Mouse (Mus musculus) brain, embryonic 18.5 days (tissue): ENCODE data around the gene Vcam1.

Source experiments
- DNase-seq: peaks from one replicate; pipeline ENCODE4 v3.0.0-alpha.2; 2012; ENCODE audit warnings: low read depth, low spot score

Gene Vcam1

DNA sequence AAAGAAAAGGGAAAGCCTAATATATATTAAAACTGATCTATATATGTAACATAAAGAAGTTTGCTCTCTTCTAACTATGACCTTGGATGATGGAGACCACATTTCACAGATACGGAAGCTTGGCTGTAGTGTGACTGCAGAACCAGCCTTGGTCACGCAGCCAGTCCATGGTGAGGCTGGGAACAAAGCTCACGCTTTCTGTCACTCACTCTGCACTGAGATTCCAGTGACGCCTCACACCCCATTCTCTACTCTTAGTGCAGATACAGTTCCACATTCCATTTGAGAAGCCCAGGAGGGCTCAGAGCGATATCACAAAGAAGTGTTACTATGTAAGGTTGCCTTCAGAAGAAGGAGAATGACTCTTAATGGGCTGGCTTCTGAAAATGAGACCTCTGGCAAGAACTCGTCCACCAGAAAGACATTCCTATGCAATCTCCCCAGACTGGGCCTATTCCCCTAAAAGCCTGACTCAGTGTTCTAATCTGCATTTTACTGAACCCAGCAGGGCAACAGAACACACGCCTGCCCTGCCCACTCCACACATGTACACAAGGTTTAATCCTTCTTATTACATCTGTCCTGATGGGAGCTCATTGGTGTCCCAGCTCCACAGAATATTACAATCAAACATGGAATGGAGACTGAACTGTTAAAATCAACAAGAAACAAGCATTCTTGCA lies 2.8 kb downstream of the Vcam1 start:
- no peak for DNase-seq

DNA sequence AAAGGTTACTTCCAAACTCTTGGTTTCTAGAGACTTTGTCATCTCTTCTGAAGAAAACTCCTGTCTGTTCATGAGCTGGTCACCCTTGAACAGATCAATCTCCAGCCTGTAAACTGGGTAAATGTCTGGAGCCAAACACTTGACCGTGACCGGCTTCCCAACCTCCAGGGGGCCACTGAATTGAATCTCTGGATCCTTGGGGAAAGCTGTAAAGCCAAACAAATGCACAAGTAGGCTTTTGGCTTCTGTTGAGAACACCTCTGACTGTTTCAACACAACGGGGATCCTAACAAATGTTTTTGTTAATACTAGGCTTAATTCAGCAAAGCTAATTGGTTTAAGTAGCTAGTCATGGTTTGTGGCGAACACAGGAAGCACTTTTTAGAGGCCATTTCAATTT lies 3.4 kb downstream of the Vcam1 start:
- DNase-seq: no peak

DNA sequence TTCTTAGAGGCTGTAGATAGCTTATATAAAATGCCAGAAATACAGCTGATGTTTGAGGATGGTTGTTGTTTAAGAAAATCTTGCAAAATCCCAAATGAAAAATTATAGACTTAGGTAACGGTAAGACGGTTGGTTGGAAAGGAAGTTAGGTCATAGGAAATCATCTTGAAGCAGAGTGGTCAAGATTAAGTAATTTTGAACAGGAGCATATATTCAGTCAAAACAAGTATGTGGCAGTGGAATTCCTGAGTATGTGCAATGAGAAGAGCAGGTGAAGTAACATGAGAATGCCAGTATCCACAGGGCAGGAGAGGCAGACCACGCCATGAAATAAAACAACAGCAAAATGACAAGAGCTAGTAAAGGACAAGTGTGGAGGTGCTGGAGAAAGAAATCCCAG lies 5.7 kb downstream of the Vcam1 start:
- DNase-seq: no peak

DNA sequence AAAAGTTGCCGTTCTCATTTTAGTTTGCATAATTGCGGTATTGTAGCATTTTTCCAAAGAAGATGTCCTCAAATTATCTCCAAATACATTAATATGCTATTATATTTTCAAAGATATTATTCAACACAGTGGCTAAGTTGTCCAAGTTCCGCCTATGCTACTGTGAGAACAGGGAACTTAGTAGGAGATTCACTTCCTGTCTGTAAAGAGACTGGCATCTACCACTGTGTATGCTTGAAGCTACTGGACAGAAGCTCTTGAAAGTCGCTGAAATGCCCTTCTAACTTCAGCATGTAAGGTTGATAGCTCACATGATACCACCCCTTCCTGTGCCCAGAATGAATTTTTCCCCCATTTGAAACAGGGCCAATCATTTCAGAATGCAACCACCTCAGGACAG lies 6.8 kb downstream of the Vcam1 start:
- DNase-seq: no peak

DNA sequence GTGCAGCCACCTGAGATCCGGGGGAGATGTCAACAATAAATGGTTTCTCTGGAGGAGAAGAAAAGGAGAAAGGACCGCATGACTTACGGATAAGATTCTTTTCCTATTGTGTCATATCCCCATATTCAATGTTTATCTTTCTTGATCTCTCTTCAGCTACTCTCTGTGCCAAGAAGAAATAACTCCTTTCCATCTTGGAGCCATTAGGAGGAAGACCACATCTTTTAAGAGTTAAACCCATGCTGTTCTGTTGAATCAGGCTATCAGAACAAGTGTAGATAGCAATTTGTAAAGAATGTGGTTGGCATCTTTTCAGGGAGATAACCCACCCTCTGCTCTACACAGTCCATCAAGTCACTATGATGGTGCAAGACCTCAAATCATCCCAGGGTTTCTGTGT lies 8.5 kb downstream of the Vcam1 start:
- DNase-seq: no peak

DNA sequence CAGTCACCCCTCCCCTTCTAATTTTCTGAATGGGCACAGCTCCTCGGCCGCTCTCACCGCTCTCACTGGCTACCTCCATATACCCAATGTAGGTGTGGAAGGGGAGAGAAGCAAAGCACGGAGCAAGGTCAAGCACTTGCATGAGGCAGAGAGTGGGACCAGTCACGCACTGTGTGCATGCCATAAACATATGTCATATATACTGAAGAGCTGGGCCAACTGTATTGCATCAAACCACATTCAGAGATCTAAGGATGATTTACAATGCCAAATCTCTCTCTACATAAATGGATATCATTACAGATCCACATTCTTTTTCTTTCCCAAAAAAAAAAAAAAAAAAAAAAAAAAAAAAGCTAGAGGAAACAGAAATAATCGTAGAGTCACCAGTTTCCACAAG lies 9.1 kb downstream of the Vcam1 start:
- DNase-seq: no peak

DNA sequence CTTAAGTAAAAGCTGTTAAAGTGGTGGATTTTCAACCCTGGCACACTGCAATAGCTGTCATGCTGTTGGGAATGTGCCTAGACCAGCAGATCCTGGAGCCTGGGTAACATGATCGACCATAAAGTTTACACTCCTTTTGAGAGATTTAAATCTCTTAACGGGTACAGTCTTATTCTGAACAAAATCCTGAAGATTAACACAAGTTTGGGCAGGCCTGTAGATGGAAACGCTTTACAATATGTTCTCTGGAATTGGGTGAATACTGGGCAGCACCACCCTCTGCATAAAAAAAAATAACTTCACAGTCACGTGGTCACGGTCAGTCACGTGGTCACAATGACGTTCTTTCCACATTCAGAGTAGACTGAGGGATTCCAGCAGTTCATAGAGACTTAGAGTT lies 10.3 kb downstream of the Vcam1 start:
- no peak for DNase-seq

DNA sequence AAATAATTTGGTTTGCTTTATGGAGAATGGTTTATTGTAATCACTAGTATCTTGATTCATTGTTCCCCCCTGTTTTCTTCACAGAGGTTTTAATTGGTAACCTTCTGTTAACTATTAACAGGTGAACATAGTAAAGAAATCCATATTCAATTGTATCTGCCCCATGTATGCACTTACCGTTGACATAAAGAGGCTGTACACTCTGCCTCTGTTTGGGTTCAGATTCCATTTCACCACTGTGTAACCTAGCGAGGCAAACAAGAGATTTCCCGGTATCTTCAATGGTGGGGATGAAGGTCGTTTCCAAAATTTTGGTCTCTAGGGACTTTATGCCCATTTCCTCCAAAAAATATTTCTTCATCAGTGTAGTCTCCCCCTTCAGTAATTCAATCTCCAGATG lies 12.4 kb downstream of the Vcam1 start:
- DNase-seq: no peak

DNA sequence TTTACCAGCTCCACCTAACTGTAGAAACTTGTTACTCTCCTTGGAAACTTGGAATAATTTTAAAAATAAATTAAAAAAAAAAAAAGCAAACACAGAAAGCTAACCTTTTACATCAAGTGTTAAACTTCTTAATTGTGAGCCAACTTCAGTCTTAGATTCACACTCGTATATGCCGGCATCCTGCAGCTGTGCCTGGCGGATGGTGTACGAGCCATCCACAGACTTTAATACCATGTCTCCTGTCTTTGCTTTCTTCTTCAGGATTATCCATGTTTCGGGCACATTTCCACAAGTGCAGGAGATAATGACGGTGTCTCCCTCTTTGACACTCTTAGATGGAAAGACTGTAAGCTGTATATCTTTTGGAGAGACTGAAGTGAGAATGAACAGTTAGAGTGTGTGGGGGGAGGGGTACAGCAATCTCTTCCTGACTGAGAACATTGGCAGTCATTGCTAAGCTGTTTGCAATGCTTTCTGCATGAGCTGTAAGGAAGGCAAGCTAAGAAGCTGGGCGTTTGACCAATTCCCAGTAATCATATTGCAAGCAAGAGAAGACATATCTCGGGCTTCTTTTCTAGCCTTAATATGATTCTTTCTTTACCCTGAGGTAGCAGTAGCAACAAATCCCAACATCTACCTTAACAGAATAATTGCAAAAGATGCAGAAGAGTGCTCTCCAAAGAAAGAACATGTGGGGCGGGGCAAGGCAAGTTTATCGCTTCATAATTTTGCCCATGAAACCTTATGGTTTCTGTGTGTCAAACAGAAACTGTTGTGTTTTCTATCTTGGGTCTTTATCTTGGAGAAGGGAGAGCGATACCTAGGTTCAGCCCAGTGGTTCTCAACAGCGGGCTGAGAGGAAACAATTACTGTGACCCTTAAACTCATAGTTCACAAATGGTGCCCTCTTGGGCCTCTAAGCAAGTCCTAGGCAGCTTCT lies 15.0 kb downstream of the Vcam1 start:
- no peak for DNase-seq

DNA sequence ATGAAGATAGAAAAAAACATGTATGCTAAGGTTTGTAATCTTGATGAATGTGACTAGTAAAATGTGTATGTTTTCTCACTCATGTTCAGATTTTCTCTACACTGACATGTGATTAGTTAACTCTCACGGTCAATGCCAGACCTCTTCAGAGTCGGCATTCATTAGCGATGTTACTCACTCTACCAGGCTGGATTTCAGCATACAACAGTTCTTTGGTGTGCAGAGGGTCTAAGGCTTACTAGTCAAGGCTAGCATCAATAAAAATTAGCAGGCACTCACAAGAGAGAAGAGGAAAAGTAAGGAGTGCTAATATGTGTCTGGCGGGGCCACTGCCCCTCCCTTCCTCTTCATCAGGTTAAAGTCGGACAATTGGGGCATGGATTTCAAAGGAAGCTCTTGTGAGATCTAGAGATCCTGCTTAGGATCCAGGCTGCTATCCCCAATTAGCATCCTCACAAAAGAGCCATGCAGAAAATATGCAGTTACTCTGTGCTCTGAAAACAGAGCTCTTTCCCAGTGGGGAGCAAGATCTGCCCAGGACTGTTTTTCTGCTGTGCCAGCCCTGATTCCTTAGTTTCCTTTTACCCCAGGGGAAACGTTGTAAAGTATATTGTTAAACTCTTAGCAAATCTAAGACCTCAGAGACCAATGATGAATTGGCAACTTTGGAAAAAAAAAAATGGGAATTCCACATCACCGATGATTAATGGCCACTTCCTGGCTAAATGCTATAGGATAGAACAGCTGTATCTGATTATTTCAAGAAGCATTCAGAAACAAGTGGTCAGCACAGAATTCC lies 15.8 kb downstream of the Vcam1 start:
- no peak for DNase-seq

DNA sequence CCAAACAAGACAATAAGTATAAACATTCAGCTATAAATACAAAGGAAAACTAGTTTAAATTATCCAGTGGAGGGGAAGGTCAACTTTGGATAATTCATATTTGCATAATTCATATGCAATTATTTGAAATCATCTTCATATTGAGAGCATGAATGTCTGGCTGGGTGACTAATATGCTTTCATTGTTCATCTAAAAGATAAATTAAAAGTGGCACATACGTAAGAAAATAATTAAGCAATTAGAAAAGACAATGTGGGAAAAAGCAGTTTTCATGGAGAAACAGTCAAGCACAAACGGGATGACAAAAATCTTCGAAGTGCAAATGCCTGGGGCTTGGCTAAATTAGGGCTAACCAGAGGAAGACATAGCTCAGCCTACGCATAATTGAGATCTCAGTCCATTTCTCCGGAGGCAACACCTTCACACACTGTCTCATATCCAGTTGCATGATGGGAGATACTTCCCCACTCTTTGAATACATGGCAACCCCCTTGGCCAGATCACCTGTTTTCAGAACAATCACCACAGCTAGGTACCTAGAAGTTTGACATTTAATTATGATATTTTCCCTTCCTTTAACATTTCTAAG lies 16.6 kb downstream of the Vcam1 start:
- DNase-seq: no peak

DNA sequence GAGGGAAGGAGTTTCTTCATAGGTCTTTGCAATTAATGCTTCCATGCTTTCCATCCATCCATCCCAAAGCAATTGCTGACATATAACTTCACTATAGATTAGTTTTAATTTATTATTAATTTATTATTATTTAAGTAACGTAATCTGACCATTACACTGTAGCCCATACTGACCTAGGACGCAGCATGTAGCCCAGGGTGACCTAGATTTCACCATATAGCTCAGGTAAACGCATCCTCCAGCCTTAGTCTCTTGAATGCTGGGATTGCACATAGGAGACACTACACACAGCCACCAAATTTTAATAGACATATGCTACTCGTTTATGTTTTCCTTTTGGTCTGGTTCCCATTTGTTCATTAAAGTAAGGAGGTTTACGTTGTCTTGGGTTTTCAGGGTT lies 23.8 kb downstream of the Vcam1 start:
- DNase-seq: no peak

DNA sequence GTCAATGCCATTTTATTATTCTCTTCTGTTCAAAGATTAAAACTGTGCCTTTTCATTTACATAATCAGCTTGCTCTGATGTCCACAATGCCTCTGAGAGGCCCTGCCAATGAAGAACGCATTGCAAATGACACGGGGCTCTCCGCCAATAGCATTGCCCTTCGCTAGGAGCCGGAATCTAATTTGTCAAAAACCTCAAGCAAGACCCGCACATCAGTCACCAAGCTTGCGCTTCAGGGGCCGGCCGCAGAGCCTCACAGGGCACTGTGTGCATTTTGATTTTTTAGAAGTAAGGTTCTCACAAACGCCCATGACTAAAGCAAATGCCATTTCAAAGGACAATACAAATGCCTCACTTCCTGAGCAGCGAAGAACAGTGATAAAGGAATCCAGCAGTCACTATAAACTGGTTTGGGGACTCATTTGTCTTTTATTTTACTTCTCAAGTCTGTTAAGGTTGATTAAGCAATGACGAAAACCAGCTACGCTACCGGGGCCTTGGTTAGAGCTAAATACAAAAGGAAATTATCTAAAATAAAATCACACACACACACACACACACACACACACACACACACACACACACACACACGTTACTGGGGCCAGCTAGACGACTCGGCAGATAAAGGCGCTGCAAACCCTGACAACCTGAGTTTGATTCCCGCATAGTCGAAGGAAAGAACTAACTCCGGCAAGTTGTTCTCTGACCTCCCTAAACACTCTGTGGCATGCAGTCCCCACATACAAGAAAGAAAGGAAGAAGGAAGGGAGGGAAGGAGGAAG lies 24.4 kb downstream of the Vcam1 start:
- DNase-seq: peak; percentile 58

DNA sequence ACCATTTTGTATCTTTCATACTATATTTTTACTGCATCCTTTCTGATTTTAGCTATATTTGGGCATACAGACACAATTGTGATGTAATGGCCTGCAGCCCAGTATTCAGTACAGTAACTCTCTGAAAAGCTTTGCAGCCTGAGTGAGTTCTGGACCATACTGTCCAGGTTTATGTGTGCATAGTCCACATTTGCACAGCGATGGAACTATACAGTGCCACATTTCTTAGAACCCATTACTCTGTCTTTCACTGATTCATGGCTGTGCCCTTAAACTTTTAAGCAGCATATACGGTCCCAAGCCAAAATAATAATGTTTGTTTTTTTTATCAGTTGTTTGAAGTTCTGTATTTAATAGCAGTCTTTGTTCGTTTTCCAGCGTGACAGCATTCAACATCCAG lies 25.2 kb downstream of the Vcam1 start:
- no peak for DNase-seq

DNA sequence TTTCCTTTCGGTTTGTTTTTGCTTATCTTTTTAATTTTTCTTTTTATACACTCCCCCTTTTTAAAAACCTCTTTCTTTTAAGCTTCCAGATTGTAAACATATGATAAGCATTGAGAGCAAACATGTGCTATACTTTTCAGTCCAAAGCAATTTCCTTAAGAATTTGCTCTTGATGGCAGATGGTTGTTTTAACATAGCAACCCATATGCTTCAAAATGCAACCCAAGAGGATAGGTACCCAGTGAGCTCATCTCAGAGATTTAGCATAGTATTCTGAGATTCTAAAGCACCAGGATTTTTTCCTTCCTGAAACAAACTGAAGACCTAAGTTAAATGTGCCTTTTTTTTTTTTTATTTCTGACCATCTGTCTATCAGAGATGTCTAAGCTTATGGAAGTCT lies 28.6 kb downstream of the Vcam1 start:
- DNase-seq: peak; percentile 60

DNA sequence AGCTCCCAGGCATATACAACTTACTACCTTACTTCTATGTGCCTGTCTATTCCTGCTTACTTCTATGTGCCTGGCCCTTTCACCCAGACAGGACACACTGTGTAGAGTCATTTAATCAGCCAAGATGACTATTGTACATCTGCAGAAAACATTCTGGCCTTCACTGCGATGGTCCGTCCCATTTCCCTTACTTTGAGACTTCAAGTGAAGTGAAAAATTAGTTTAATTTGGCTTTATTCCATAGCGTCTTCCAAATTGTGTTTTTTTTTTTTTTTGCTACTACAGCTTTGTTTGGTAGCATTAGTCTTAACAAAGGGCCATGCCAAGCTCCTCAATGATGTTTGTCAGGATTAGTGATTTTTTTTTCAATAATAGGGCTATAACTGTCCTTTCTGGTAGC lies 33.6 kb downstream of the Vcam1 start:
- DNase-seq: no peak

DNA sequence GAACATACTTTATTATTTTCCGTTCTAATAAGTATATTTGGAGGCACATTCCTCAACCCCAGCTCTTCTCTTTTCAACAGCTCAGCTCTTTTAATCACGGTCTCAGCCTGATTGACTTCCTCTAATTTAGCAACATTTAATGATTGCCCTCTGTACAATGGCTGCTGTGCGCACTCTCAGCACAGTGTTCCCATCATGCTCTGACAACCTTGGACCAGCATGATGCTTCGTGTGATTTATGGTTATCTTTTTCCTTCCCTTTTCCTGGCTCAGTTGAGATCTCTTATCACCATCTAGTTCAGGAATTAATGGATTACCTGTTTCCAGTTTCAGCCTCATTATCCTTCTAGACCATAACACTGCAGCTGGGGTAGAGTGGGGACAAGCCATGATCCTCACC lies 34.2 kb downstream of the Vcam1 start:
- DNase-seq: no peak

DNA sequence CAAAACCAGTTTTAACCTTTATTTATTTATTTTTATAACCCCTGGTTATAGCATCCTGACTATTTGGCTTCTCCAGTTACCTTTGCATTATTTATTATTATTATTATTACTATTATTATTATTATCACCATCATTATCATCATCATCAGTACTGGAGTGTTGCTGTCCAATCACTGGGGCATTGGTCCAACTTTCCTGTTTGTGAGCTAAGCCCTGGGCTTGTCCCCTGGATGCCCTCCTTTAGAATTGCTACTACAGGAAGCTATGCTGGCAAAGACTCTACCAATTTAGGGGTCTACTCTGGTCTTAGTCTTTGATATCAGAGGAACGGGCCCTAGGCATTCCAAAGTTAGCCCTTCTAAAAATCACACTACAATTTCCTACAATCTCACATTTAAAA lies 34.6 kb downstream of the Vcam1 start:
- DNase-seq: no peak

DNA sequence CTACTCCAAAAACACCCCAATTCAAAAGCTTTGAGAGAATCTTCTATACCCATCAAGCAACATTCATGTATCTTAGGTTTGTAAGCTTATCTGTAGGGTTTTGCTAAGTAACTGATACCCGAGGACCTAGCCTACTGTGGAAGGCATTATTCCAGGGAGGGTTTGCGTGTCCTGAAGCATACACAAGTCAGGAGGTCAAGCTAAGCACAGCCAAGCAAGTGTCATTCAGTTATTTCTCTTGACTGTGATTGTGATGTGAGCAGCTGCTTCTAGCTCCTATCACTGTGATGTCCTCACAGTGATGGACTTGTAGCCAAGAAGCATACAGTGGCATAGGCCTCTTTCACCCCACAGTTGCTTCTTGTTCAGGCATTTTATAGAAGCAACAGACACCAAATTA lies 35.2 kb downstream of the Vcam1 start:
- no peak for DNase-seq

DNA sequence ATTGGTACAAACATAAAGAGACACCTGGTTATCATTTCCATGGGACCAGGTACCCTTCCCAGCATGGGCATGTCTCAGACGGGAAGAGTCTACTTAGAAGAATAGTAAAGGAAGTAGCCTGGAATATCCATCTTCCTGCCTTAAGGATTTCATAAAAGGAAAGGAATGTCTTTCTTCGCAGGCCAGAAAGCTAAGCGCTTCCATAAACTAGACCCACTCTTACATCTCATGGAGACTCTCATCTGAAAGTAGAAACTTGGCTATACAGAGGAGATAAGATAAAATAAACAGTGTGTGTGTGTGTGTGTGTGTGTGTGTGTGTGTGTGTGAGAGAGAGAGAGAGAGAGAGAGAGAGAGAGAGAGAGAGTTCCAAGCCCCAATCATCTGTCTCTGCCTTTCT lies 36.9 kb downstream of the Vcam1 start:
- DNase-seq: no peak

DNA sequence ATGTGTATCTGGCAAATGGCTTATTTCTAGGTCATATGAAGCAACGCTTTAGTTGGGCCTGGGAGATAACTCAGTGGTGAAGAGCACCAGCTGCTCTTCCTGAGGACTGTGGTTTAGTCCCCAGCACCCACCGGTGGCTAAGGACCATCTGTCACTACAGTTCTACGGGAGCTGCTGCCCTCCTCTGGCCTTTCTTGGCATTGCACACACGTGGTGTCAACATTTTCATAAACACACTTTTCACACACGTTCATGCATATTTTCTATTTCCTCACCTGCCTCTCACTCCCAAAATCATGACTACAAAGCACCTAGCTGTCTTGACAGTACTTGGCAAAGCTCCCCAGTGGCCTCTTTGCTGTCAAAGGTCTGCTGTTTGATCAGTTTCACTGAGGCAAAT lies 37.8 kb downstream of the Vcam1 start:
- no peak for DNase-seq
